Mouse (Mus musculus) bone marrow, adult 2 months (tissue): ENCODE measurements around the gene Uvrag.

Source experiments
- CTCF ChIP-seq: fragments of 200-500 bp; IDR thresholded peaks from 2 replicates; pipeline ENCODE4 v1.5.1; 2011; ENCODE audit warnings: low read length, control low read depth; ENCODE audit not compliant: control insufficient read depth, insufficient read depth
- POLR2A ChIP-seq: fragments of 200-500 bp; IDR thresholded peaks from 2 replicates; pipeline ENCODE4 v1.6.1; 2011; ENCODE audit warnings: low read depth, mild to moderate bottlenecking, control low read depth, low read length, borderline replicate concordance; ENCODE audit not compliant: control insufficient read depth

DNA sequence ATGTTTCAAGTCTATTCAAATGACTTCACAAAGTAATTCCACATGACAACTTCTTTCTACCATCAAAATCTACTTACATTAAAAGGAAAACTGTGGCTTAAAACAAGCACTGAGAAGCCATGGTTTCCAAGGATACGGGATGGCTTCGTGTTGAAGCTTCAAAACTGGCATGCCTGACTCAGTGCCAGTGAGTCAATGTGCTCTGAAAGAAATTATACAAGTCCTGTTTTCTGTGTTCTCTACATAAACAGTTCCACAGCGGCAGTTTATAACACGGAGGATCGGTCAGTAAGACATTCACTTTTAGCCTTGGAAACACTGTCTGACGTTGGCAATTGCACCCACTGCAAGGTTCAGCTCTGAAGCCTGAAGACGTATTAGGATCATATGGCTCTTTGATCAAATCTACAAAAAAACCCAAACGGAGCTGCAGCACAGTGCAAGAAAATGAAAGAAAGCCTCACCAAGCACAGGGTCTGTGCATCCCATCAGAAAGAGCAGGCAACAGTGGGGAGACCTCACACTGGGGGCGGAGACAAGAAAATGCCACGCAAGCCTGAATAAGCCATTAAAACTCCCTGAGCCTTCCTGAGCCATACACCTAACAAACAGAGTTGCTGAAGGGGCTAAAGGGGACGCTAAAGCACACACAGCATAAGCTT is 94.3 kb downstream of the Uvrag start:
- no peak for TF ChIP-seq POLR2A
- TF ChIP-seq CTCF = no peak
